Mouse (Mus musculus): ENCODE data around the gene Epb41l3.
"Not testable (repeated sequence)": the region's sequence is repeated elsewhere in the genome, so short reads cannot be mapped to it uniquely, and the experiment has no call there.

The Epb41l3 gene

GRCm38 (mm10) chr17:69109216-69109615 is 33.7 kb downstream of the Epb41l3 start:
- no peak for DNase-seq

DNA sequence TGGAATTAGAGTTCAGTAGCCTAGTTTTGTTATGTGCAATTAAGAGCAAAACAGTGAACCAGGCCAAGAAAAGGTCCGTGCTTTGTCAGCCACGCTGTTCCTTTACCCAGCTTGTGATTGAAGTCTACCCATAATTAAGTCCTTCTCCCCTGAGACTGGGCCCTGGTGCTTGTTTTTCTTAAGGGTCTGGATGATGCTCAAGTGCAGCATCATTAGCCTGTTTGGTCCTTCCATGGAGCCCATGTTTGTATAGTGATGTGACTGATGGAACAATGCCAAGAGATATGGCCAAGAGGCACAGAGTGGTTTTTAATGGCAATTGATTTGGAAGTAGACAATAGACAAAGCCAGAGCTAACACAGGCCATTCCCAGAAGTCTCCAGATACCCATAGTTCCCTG is 36.7 kb downstream of the Epb41l3 start:
- no peak for DNase-seq

DNA sequence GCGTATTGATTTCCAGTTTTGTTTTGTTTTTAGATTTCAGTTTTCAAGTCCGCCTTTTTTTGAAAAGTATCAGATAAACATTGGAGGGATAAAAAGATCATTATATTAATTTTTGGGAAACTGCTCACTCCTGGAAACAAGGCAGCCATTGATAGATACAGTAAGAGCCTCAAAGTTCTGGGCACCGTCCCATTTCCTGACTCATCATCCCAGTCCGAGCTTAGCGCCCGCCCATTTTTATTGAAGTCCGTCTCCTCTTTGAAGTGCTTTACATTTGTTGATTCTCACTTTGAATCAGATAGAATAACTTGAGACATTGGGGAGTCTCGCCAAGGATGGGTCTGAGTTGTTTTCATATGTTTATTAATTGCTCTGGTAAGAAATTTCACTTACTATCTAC is 43.7 kb downstream of the Epb41l3 start:
- DNase-seq: no peak

DNA sequence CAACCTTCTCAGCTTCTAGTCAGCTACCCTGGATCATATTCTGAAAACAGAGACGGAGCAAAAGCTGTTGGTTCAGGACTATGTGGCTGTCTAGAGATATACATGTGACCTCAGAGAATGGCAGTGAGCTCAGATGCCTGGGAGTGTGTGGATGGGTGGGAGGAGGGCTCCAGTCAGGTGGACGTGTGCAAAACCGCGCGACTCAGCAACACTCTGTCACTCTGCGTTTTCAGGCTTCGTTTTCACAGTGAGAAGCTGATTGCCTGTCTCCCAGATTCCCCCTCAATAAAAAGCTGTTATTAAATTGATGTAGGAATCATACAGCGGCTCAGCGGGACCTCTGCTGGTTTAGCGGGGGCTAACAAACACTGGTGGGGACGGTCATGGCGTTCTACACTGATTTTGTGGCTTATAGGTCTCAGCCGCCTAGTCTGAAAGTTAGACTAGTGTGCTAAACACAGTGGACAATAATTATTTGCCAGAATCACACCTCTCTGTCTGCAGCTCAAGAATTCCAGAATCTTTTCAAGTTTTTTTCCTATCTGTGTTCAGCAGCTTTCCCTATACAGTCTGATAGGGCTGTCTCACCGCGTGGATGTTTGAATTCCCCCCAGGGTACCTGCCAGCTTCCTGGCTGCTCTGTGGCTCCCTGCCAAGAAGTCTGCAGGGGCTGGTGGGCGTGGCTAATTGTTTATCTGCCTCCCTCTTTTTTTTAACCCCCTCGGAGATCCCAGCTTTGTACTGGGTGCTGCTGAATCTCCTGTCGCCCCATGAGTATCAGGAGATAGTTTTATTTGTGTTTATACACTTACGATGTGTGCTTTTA is 45.3 kb downstream of the Epb41l3 start:
- DNase-seq: no peak

- DNase-seq: not testable (repeated sequence)
These were observed 46.9 kb downstream of the Epb41l3 start for GRCm38 (mm10) chr17:69122403-69122802.

GRCm38 (mm10) chr17:69127436-69127835 is 52.0 kb downstream of the Epb41l3 start:
- peak; percentile 15 for DNase-seq

GRCm38 (mm10) chr17:69127981-69128380 is 52.5 kb downstream of the Epb41l3 start:
- no peak for DNase-seq

DNA sequence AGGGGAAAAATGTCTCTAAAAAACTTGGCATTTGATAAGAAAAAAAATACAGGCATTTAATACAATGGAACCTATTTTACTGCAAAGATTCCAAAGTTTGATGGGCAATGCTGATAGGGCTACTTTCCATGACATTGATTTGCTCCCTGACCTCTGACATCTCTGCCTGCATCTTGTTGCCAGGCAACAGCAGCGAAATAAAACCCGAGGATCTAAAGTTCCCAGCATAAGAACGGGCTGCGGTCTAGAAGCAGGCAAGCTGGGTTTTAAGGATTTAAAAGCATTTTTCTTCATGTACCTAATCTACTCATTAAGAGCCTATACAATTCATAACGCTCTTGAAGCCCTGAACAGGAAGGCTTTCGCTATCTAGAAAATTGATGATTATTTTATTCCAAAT is 54.0 kb downstream of the Epb41l3 start:
- DNase-seq: no peak

- no peak for DNase-seq
These were observed 67.5 kb downstream of the Epb41l3 start for GRCm38 (mm10) chr17:69143017-69143416.

DNA sequence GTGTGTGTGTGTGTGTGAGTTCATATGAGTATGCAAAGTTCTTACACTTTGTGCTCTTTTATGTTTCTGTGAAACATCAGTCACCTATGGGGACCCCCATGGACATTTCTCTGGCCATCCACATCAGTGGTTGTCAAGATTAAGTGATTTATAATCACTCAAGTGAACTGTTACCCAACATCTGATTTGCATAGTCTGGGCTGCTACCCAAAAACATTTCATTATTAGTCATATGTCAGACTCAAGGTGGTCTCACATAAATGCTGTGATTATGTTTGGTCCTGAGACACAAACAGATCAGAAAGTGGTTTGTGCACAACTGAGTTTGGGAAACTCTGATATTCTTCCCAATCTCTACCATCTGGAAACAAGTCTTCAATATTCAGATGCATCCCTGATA is 75.3 kb downstream of the Epb41l3 start:
- DNase-seq: no peak

DNA sequence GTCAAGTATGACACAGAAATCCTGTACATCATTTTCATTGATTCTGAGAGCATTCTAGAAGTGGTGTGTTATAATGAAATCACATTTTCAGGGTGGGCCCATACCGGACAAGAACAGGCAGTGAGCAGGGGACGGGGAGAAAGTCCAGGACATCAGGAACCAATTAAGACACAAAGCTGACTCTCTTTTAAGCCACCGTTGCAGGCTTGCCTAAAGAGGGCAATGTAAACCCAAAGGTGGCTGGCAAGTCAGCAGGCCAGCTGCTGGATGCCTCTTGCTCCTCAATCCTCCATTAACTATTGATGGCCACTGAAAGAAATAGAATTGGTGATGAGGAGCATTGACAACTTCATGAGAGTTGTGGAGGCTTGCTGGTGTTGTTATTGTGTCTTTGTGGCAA is 75.8 kb downstream of the Epb41l3 start:
- DNase-seq: no peak

DNA sequence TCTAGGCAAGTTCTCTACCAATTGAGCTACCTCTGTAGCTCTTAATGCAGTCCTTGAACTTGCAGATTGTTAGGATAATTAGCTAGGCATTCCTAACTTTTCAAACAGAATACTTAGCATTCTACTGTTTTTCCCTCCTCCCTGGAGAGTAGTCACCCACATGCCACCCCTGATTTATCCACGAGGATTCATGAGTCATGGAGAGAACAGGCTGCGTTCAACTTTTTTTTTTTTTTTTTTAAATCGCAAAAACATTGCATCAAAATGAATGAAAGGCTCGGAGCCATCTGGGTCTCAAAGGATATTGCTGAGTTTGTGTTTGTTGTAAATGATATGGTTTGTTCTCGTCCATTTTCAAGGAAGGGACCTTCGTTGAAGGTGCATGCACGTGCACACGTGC is 79.6 kb downstream of the Epb41l3 start:
- peak; percentile 9 for DNase-seq

DNA sequence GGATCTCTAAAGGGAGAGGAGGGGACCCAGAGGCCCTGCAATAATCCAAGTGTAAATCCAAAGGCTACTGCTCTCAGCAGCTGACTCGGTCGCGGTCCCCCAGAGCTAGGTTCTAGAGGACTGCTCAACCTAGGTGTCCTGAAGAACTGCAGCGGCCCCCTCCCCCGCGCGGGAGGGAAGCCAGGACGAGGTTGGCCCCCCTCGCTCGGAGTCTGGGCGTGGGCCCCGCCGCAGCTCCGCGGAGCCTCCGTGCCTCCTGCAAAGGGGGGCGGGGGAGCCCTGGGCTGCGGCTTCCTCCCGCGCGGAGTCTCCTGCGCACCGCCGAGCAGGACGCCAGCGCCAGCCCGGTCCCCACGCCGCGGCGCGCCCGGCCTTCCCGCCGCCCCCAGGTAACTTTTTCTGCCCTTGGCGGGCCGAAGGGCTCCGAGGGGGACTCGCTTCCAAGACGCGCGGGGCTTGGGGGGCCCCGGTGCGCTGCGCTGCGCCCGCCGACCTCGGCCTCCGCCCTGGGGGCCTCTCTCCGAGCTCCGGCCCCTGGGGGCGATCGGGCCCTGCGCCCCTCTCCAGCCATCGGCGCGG is 81.1 kb downstream of the Epb41l3 start:
- DNase-seq: peak; percentile 82

DNA sequence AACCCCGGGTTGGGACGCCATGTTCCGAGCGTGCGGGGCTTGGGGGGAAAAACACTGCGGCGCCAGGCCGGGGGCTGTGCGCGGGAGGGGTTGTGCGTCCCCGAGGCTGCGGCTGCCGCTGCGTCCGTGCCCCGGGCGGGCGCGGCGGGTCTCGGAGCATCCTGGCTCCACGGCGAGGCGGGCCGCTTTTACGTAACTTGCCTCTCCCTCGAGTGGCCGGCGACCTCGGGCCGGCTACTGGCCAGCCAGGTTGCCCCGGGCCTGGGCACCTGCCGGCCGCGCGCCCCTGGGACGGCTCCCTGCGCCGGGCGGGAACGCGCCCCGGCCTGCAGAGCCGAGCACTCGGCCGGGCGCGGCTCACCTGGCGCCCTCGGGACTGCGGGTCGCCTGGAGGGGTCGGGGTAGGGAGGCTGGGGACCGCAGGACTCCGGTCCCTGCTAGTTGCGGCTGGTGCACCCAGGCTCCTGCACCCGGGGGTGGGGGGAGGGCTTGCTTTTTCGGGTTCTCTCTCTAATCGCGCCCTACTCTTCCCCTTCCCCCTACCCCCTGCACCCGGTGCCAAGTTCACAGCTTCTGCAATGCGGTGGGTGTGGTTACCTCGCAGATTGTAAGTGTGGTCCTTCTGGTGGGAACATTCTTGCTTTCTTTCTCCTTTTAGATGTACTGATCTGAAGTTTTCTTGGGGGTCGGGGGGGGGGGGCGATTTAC is 81.8 kb downstream of the Epb41l3 start:
- peak; percentile 50 for DNase-seq

- DNase-seq: no peak
These were observed 82.3 kb downstream of the Epb41l3 start for GRCm38 (mm10) chr17:69157809-69158185.

GRCm38 (mm10) chr17:69158690-69159089 is 83.2 kb downstream of the Epb41l3 start:
- no peak for DNase-seq

DNA sequence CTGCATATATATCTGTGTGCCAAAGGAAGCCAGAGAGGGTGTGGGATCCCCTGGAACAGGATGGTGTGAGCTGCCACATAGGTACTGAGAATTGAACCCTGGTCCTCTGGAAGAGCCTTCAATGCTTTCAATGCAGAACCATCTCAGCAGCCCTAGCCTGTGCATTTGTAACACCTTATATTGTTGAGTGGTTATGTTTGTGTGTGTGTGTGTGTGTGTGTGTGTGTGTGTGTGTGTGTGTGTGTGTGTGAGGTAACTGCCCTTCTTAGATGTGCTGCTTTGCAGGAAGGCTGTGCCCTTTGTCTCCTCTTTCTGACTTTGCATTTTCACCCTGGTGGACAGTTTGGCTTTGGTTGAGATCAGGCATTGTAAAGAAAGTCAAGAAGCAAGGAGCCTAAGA is 87.2 kb downstream of the Epb41l3 start:
- DNase-seq: no peak

- DNase-seq: peak; percentile 29
These were observed 101.5 kb downstream of the Epb41l3 start for GRCm38 (mm10) chr17:69176949-69177501.

DNA sequence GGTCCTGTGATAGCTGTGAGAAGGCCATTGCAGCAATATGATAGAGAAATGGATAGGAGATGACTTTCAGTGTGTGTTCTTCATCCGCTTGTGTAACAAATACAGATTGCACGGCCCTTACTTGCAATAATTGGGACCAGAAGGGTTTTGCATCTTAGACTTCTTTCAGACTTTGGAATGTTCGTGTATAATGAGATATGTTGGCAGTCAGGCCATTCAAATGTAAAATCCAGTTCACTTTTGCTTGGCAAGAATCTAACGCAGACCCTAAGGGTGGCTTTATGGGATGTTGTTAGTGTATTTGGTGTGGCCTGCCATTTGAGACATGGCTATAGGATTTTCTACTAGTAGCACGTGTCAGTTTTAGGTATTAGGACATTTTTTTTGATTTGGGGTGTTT is 102.5 kb downstream of the Epb41l3 start:
- no peak for DNase-seq

GRCm38 (mm10) chr17:69180905-69181559 is 105.5 kb downstream of the Epb41l3 start:
- no peak for DNase-seq

DNA sequence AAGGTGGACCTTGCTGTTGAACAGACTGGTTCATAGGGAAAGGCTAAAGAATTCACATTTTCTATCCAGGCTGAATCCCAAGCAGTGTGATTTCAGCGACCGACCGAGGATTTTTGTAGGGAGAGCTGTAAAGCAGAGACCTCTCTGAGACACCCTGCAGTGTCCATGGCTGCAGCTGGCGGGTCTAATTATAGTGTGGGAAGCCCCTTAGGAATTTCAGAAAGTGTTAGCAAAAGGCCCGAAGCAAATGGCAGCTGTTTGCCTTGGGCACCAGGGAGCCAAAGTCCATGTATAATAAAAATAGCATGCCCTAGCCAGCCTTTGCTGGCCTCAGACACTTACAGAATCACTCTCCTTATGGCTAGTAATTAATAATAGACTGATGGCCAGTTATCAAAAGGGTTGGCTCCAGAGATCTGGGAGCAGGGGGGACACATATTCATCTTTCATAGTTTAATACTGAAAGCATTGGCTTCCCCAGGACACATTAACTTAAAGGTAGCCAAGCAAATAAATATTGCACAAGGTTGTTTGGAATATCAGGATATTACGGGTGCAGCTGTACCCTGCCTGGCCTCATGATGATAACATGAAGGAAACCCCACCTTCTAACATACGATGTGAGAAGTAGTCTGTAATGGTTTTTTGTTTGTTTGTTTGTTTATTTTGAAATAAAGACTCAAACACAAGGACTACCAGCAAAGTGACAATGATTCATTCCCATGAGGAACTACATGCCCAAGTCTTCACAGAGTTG is 106.3 kb downstream of the Epb41l3 start:
- no peak for DNase-seq

GRCm38 (mm10) chr17:69187794-69188193 is 112.3 kb downstream of the Epb41l3 start:
- DNase-seq: no peak
